Mouse (Mus musculus) kidney, postnatal 0 days (tissue): ENCODE data around the gene Hoxa5. TPM values are rescaled to one million over a fixed set of nuclear protein-coding genes. Genes with fewer than 3 reads are reported as not detected.

Source experiments
- ATAC-seq: fragments of 200-750 bp; cut with Nextera tagmentation; replicated peaks from 2 replicates; pipeline ENCODE4 v1.8.0; 2017; ENCODE audit warnings: low read depth, moderate number of reproducible peaks, moderate TSS enrichment, moderate library complexity; ENCODE audit not compliant: low FRiP score
- DNase-seq: peaks from one replicate; pipeline ENCODE4 v3.0.0-alpha.2; 2016; ENCODE audit warnings: low spot score
- H3K27ac ChIP-seq: fragments of 300-500 bp; sonication (generic); 2 replicates; pipeline ENCODE4 v1.5.1; 2014; ENCODE audit warnings: mild to moderate bottlenecking
- H3K27me3 ChIP-seq: fragments of 300-500 bp; sonication (generic); 2 replicates; pipeline ENCODE4 v1.6.1; 2014; ENCODE audit warnings: low read length, mixed read lengths; ENCODE audit not compliant: insufficient read depth
- H3K36me3 ChIP-seq: fragments of 300-500 bp; sonication (generic); 2 replicates; pipeline ENCODE4 v1.6.1; 2014; ENCODE audit warnings: low read length, mixed read lengths; ENCODE audit not compliant: insufficient read depth
- H3K4me1 ChIP-seq: fragments of 300-500 bp; sonication (generic); replicated peaks from 2 replicates; pipeline ENCODE4 v1.6.1; 2014; ENCODE audit warnings: antibody characterized with exemption, low read length, mixed read lengths; ENCODE audit not compliant: insufficient read depth
- H3K4me2 ChIP-seq: fragments of 300-500 bp; sonication (generic); 2 replicates; pipeline ENCODE4 v1.6.1; 2014; ENCODE audit warnings: mild to moderate bottlenecking, low read length, moderate library complexity, mixed read lengths
- H3K4me3 ChIP-seq: fragments of 300-500 bp; sonication (generic); replicated peaks from 2 replicates; pipeline ENCODE4 v1.5.1; 2014; ENCODE audit warnings: low read depth, low read length
- H3K9ac ChIP-seq: fragments of 300-500 bp; sonication (generic); 2 replicates; pipeline ENCODE4 v1.6.1; 2014; ENCODE audit warnings: low read depth, low read length
- H3K9me3 ChIP-seq: fragments of 300-500 bp; sonication (generic); replicated peaks from 2 replicates; pipeline ENCODE4 v1.6.1; 2016; ENCODE audit warnings: low read length, inconsistent platforms, mixed read lengths
- CTCF ChIP-seq: IDR thresholded peaks from 2 replicates; pipeline ENCODE4 v1.5.1; 2016; ENCODE audit warnings: antibody characterized with exemption, low read depth, mild to moderate bottlenecking, moderate library complexity
- WGBS: fragments of 180-500 bp; shearing (Covaris S2); extraction: QIAGEN DNeasy Blood & Tissue Kit; methylation state at CpG from one replicate; pipeline ENCODE4 v1.1.7; 2014; 5-methylcytosine and 5-hydroxymethylcytosine counted together
- polyA plus RNA-seq: library from polyadenylated mRNA; unstranded; fragments of >200 nt; fragmentation: Nextera tagmentation; extraction: Ambion mirVana; gene quantifications from 2 replicates; pipeline ENCODE4 v1.2.1, GENCODE M21; 2015

Hoxa5 gene
- polyA plus RNA-seq, 1 experiment from 2014 or later: 10.4 TPM

- peak overlapping the region; percentile 59 for H3K4me3 ChIP-seq
- H3K27me3 ChIP-seq: no peaks in the 10 kb centered on the region
- no peak for DNase-seq
- peak overlapping the region; percentile 74 for H3K27ac ChIP-seq
- H3K4me2 ChIP-seq: peak overlapping the region; percentile 89
- H3K4me1 ChIP-seq: peaks cover 31% of the 10 kb centered on the region
- H3K36me3 ChIP-seq: 0 out of 2 replicates have a peak, but pooled peaks cover 11% of the 10 kb centered on the region
- TF ChIP-seq CTCF: no peak
- WGBS: 25% methylated on average over 22 of the region's 22 CpGs
- peak overlapping the region; percentile 76 for H3K9ac ChIP-seq
- H3K9me3 ChIP-seq: no peaks in the 10 kb centered on the region
- ATAC-seq: no peak
Measured at GRCm38 (mm10) chr6:52202362-52203120, 1.8 kb downstream of the Hoxa5 start.

- Histone ChIP-seq H3K9me3 (no peaks in the 10 kb centered on the region), H3K27ac (no peak overlapping the region), H3K4me3 (no peak overlapping the region; the same call in 1 of the 2 replicates), H3K27me3 (no peaks in the 10 kb centered on the region), H3K4me1 (peaks cover 24% of the 10 kb centered on the region), H3K36me3 (0 out of 2 replicates have a peak, but pooled peaks cover 11% of the 10 kb centered on the region), H3K9ac (no peak overlapping the region), H3K4me2 (peak overlapping the region; percentile 0; the same call in 1 of the 2 replicates)
- DNase-seq: no peak
- no peak for ATAC-seq
- no peak for TF ChIP-seq CTCF
- WGBS: 56% methylated on average over 1 of the region's 1 CpGs
Measured at GRCm38 (mm10) chr6:52201269-52201668, 3.1 kb downstream of the Hoxa5 start.

GRCm38 (mm10) chr6:52200751-52201250, 3.6 kb downstream of the Hoxa5 start:
- Histone ChIP-seq H3K27me3 (no peaks in the 10 kb centered on the region), H3K36me3 (0 out of 2 replicates have a peak, but pooled peaks cover 11% of the 10 kb centered on the region), H3K9ac (0 out of 2 replicates have a peak overlapping the region, but pooled peaks have one; percentile 24), H3K4me1 (peaks cover 21% of the 10 kb centered on the region), H3K4me3 (no peak overlapping the region; the same call in 1 of the 2 replicates), H3K27ac (peak overlapping the region; percentile 55; the same call in 1 of the 2 replicates), H3K4me2 (peak overlapping the region; percentile 0; the same call in 1 of the 2 replicates), H3K9me3 (no peaks in the 10 kb centered on the region)
- ATAC-seq: no peak
- DNase-seq: peak; percentile 71
- 47% methylated on average over 10 of the region's 10 CpGs for WGBS
- TF ChIP-seq CTCF: no peak

GRCm38 (mm10) chr6:52200073-52200750, 4.2 kb downstream of the Hoxa5 start:
- Histone ChIP-seq H3K9ac (0 out of 2 replicates have a peak overlapping the region, but pooled peaks have one; percentile 24), H3K4me3 (no peak overlapping the region), H3K27me3 (no peaks in the 10 kb centered on the region), H3K9me3 (no peaks in the 10 kb centered on the region), H3K27ac (peak overlapping the region; percentile 55; the same call in 1 of the 2 replicates), H3K4me1 (peaks cover 17% of the 10 kb centered on the region), H3K36me3 (0 out of 2 replicates have a peak, but pooled peaks cover 11% of the 10 kb centered on the region), H3K4me2 (peak overlapping the region; percentile 0)
- no peak for TF ChIP-seq CTCF
- 27% methylated on average over 30 of the region's 30 CpGs for WGBS
- no peak for ATAC-seq
- DNase-seq: no peak

- Histone ChIP-seq H3K36me3 (0 out of 2 replicates have a peak, but pooled peaks cover 4% of the 10 kb centered on the region), H3K4me2 (peak overlapping the region; percentile 4; the same call in 1 of the 2 replicates), H3K27me3 (no peaks in the 10 kb centered on the region), H3K27ac (peak overlapping the region; percentile 65; the same call in 1 of the 2 replicates), H3K9ac (no peak overlapping the region), H3K9me3 (no peaks in the 10 kb centered on the region), H3K4me1 (peaks cover 27% of the 10 kb centered on the region), H3K4me3 (no peak overlapping the region)
- TF ChIP-seq CTCF: peak; percentile 78
- peak; percentile 79; the same call in 1 of the 2 replicates for ATAC-seq
- 7% methylated on average over 10 of the region's 10 CpGs for WGBS
- peak; percentile 96 for DNase-seq
Measured at GRCm38 (mm10) chr6:52197271-52197670, 7.1 kb downstream of the Hoxa5 start.

- Histone ChIP-seq H3K27ac (no peak overlapping the region), H3K4me1 (peaks cover 29% of the 10 kb centered on the region), H3K4me3 (no peak overlapping the region), H3K9me3 (no peaks in the 10 kb centered on the region), H3K4me2 (peak overlapping the region; percentile 4; the same call in 1 of the 2 replicates), H3K36me3 (0 out of 2 replicates have a peak, but pooled peaks cover 4% of the 10 kb centered on the region), H3K9ac (no peak overlapping the region), H3K27me3 (no peaks in the 10 kb centered on the region)
- DNase-seq: no peak
- ATAC-seq: no peak
- 38% methylated on average over 9 of the region's 9 CpGs for WGBS
- no peak for TF ChIP-seq CTCF
Measured at GRCm38 (mm10) chr6:52196811-52197210, 7.6 kb downstream of the Hoxa5 start.
